Mouse (Mus musculus): ENCODE data around the gene Atp23.

- no peak for TF ChIP-seq POLR2A (IDR thresholded peaks at IDR 0.05; ENCODE audit: borderline replicate concordance, control insufficient read depth, low read depth, low read length)
- TF ChIP-seq CTCF (IDR thresholded peaks at IDR 0.05; ENCODE audit: control insufficient read depth, insufficient read depth, low read length) = 0 out of 2 replicates have a peak, but pooled peaks have one; percentile 3
Measured at GRCm38 (mm10) chr10:126895891-126896290, 5.3 kb downstream of the Atp23 start.

All from bone marrow, adult 2 months (tissue).